Mouse (Mus musculus) spleen, adult 2 months (tissue): ENCODE results near the gene Serp2.

Experiments used
- CTCF ChIP-seq: fragments of 200-500 bp; IDR thresholded peaks from 2 replicates; pipeline ENCODE4 v1.5.1; 2011; ENCODE audit warnings: mild to moderate bottlenecking, inconsistent platforms; ENCODE audit not compliant: insufficient read depth, insufficient read length, insufficient replicate concordance; ENCODE audit errors: extremely low read depth
- POLR2A ChIP-seq: fragments of 200-500 bp; IDR thresholded peaks from 2 replicates; pipeline ENCODE4 v1.6.1; 2011; ENCODE audit warnings: low read depth, low read length, inconsistent platforms

- TF ChIP-seq POLR2A: no peak
- TF ChIP-seq CTCF: no peak
Measured at GRCm38 (mm10) chr14:76556031-76556851, 448 bp downstream of the Serp2 start.
